Mouse (Mus musculus): ENCODE results near the gene Gm136. TPM values are rescaled to one million over a fixed set of nuclear protein-coding genes. Genes with fewer than 3 reads are reported as not detected.

Gm136 gene
- total and polyA plus RNA-seq, 3 experiments, result not detected

- H3K4me1 ChIP-seq (ENCODE audit: control insufficient read depth in 1 of 2, insufficient read depth in 2 of 2), result peaks cover 0 to 4% of the 10 kb centered on the region in 2 experiments; a peak in 3 of 4 replicates
- in situ Hi-C loops (cut with MboI; ENCODE audit: low pct_ligation_motif_present, low pct_unique_long_range_greater_than_20kb, low sequenced_read_pairs), result no loop called here
- DNase-seq (ENCODE audit: extremely low read depth), result no peak
- H3K27ac ChIP-seq (ENCODE audit: insufficient read depth, low read depth), result no peak overlapping the region
- dilution Hi-C loops (cut with MboI; ENCODE audit: extremely low pct_ligation_motif_present, extremely low pct_unique_long_range_greater_than_20kb, low sequenced_read_pairs), result no loop called here
- no peaks in the 10 kb centered on the region for H3K9me3 ChIP-seq (replicated peaks; ENCODE audit: low read length)
- no peak overlapping the region for H3K9ac ChIP-seq (ENCODE audit: insufficient read depth, low read depth)
- TF ChIP-seq ZC3H11A (IDR thresholded peaks at IDR 0.05; ENCODE audit: low read depth, low read length) (no peak), ELF1 (IDR thresholded peaks at IDR 0.05; ENCODE audit: low read depth, low read length) (no peak), PAX5 (IDR thresholded peaks at IDR 0.05; ENCODE audit: low read length) (no peak), ETS1 (conservative IDR thresholded peaks at IDR 0.05; ENCODE audit: low read depth, low read length) (no peak), EP300 (IDR thresholded peaks at IDR 0.05; ENCODE audit: low read length) (no peak), NELFE (IDR thresholded peaks at IDR 0.05; ENCODE audit: low read depth, low read length) (no peak), ZKSCAN1 (IDR thresholded peaks at IDR 0.05; ENCODE audit: borderline replicate concordance, low read depth, low read length) (no peak), CTCF (conservative IDR thresholded peaks at IDR 0.05 in 1 of 2, IDR thresholded peaks at IDR 0.05 in 1 of 2; ENCODE audit: low read depth in 2 of 2, low read length in 2 of 2) (no peak), USF1 (IDR thresholded peaks at IDR 0.05; ENCODE audit: low read depth, low read length) (no peak), UBTF (IDR thresholded peaks at IDR 0.05; ENCODE audit: low read depth, low read length) (no peak), SIN3A (IDR thresholded peaks at IDR 0.05; ENCODE audit: low read length) (no peak), CHD2 (IDR thresholded peaks at IDR 0.05; ENCODE audit: low read length) (no peak), POLR2AphosphoS2 (IDR thresholded peaks at IDR 0.05; ENCODE audit: low read depth, low read length) (no peak), TCF12 (IDR thresholded peaks at IDR 0.05; ENCODE audit: low read depth, low read length) (no peak), BHLHE40 (IDR thresholded peaks at IDR 0.05; ENCODE audit: low read depth, low read length) (no peak), ZNF384 (IDR thresholded peaks at IDR 0.05; ENCODE audit: low read depth, low read length) (no peak)
- no peak overlapping the region for H3K4me2 ChIP-seq (ENCODE audit: insufficient read depth, low read depth, poor library complexity, severe bottlenecking)
- H3K4me3 ChIP-seq (replicated peaks in 1 of 3; ENCODE audit: low read depth in 2 of 3, low read length in 2 of 3, poor library complexity in 1 of 3), result no peak overlapping the region
- no peaks in the 10 kb centered on the region for H3K79me2 ChIP-seq (replicated peaks; ENCODE audit: control insufficient read depth, extremely low read depth, insufficient read depth, poor library complexity, severe bottlenecking)
- no peaks in the 10 kb centered on the region for H3K27me3 ChIP-seq (replicated peaks)
- peaks cover 0 to 6% of the 10 kb centered on the region in 2 experiments for H3K36me3 ChIP-seq (replicated peaks in 1 of 2; ENCODE audit: control insufficient read depth in 1 of 2, insufficient read depth in 1 of 2, low read length in 1 of 2)
Measured at GRCm38 (mm10) chr4:34797294-34797983, 41.4 kb upstream of the Gm136 start.

DNA sequence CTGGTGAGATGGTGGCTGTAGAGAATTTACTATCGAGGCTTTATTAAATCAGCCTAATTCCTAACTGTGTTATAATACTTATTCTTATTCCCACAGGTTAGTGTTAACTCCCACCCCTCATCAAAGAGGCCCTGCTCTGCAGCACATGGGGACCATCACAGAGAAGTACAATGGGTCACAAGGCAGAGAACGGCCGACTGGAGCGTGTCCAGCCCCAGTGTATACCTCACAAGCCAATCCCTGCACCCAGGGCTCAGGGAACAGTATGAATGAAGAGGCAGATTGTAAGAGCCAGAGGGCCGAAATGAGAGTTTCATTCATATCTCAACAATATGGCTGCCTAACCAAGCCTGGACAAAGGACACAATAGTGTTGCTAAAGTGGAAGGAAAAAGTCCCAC is 40.2 kb upstream of the Gm136 start:
- dilution Hi-C loops (cut with MboI; ENCODE audit: extremely low pct_ligation_motif_present, extremely low pct_unique_long_range_greater_than_20kb, low sequenced_read_pairs), result no loop called here
- Histone ChIP-seq H3K9ac (ENCODE audit: insufficient read depth, low read depth) (no peak overlapping the region), H3K27me3 (replicated peaks) (no peaks in the 10 kb centered on the region), H3K27ac (ENCODE audit: insufficient read depth, low read depth) (no peak overlapping the region), H3K79me2 (replicated peaks; ENCODE audit: control insufficient read depth, extremely low read depth, insufficient read depth, poor library complexity, severe bottlenecking) (no peaks in the 10 kb centered on the region), H3K9me3 (replicated peaks; ENCODE audit: low read length) (no peaks in the 10 kb centered on the region), H3K36me3 (replicated peaks in 1 of 2; ENCODE audit: control insufficient read depth in 1 of 2, insufficient read depth in 1 of 2, low read length in 1 of 2) (no peaks in the 10 kb centered on the region), H3K4me3 (replicated peaks in 1 of 3; ENCODE audit: low read depth in 2 of 3, low read length in 2 of 3, poor library complexity in 1 of 3) (no peak overlapping the region), H3K4me2 (ENCODE audit: insufficient read depth, low read depth, poor library complexity, severe bottlenecking) (no peak overlapping the region), H3K4me1 (ENCODE audit: control insufficient read depth in 1 of 2, insufficient read depth in 2 of 2) (no peaks in the 10 kb centered on the region; a peak in 1 of 4 replicates)
- TF ChIP-seq E2F4 (IDR thresholded peaks at IDR 0.05; ENCODE audit: insufficient replicate concordance, low read depth, low read length) (no peak), CHD2 (IDR thresholded peaks at IDR 0.05; ENCODE audit: low read length) (no peak), MAZ (IDR thresholded peaks at IDR 0.05; ENCODE audit: low read depth, low read length) (no peak), TBP (conservative IDR thresholded peaks at IDR 0.05; ENCODE audit: low read depth, low read length) (no peak), USF1 (IDR thresholded peaks at IDR 0.05; ENCODE audit: low read depth, low read length) (no peak), USF2 (conservative IDR thresholded peaks at IDR 0.05; ENCODE audit: low read depth, low read length) (no peak), TCF12 (IDR thresholded peaks at IDR 0.05; ENCODE audit: low read depth, low read length) (no peak), IRF4 (IDR thresholded peaks at IDR 0.05; ENCODE audit: low read depth, low read length) (no peak), HCFC1 (IDR thresholded peaks at IDR 0.05; ENCODE audit: low read depth, low read length) (no peak)
- DNase-seq (ENCODE audit: extremely low read depth), result no peak
- in situ Hi-C loops (cut with MboI; ENCODE audit: low pct_ligation_motif_present, low pct_unique_long_range_greater_than_20kb, low sequenced_read_pairs), result no loop called here

All from CH12.LX (cell line).